Mouse (Mus musculus) MEL (cell line): ENCODE data around the gene Zbtb20. TPM values are rescaled to one million over a fixed set of nuclear protein-coding genes. Genes with fewer than 3 reads are reported as not detected.

ENCODE experiments used
- DNase-seq: peaks from one replicate; pipeline ENCODE4 v3.0.0; 2011; ENCODE audit warnings: low read depth, low spot score
- H3K27ac ChIP-seq: 2 replicates; pipeline ENCODE4 v1.5.1; 2012; ENCODE audit warnings: low read depth, mild to moderate bottlenecking, control low read depth, low read length, moderate library complexity; ENCODE audit not compliant: control insufficient read depth
- H3K27me3 ChIP-seq, 2 experiments: fragments of 150-350 bp in 1 of 2; sonication (generic) in 1 of 2; 2 replicates each; pipeline ENCODE4 v1.6.1; 2012; ENCODE audit warnings: low read length in 2 of 2, mild to moderate bottlenecking in 2 of 2, improper control_type of control experiment in 1 of 2, moderate library complexity in 1 of 2; ENCODE audit not compliant: insufficient read depth in 2 of 2, control insufficient read depth in 1 of 2
- H3K36me3 ChIP-seq, 2 experiments: 2 replicates each; pipeline ENCODE4 v1.6.1; 2012 to 2014; ENCODE audit warnings: low read length in 2 of 2, improper control_type of control experiment in 1 of 2, inconsistent platforms in 1 of 2, mild to moderate bottlenecking in 1 of 2; ENCODE audit not compliant: insufficient read depth in 2 of 2, control insufficient read depth in 1 of 2
- H3K4me1 ChIP-seq, 2 experiments: fragments of 150-350 bp in 1 of 2; sonication (generic) in 1 of 2; 2 replicates each; pipeline ENCODE4 v1.6.1; 2012; ENCODE audit warnings: low read length in 2 of 2, improper control_type of control experiment in 1 of 2, mild to moderate bottlenecking in 1 of 2; ENCODE audit not compliant: insufficient read depth in 2 of 2, control insufficient read depth in 1 of 2
- H3K4me3 ChIP-seq, 2 experiments: fragments of 150-350 bp in 1 of 2; sonication (generic) in 1 of 2; 2 replicates each; pipeline ENCODE4 v1.5.1; 2012; ENCODE audit warnings: low read depth in 2 of 2, low read length in 2 of 2, mild to moderate bottlenecking in 2 of 2, moderate library complexity in 2 of 2, control low read depth in 1 of 2, improper control_type of control experiment in 1 of 2; ENCODE audit not compliant: control insufficient read depth in 1 of 2, insufficient read depth in 1 of 2
- H3K79me2 ChIP-seq: 2 replicates; pipeline ENCODE4 v1.6.1; 2012; ENCODE audit warnings: mild to moderate bottlenecking, low read length, moderate library complexity; ENCODE audit not compliant: control insufficient read depth, poor library complexity, insufficient read depth
- H3K9ac ChIP-seq: 2 replicates; pipeline ENCODE4 v1.6.1; 2012; ENCODE audit warnings: low read depth, mild to moderate bottlenecking, control low read depth, low read length, moderate library complexity; ENCODE audit not compliant: control insufficient read depth, poor library complexity, severe bottlenecking
- H3K9me3 ChIP-seq: fragments of 150-350 bp; sonication (generic); replicated peaks from 2 replicates; pipeline ENCODE4 v1.6.1; 2012; ENCODE audit warnings: mild to moderate bottlenecking, low read length, improper control_type of control experiment, moderate library complexity; ENCODE audit not compliant: insufficient read depth
- BHLHE40 ChIP-seq: IDR thresholded peaks from 2 replicates; pipeline ENCODE4 v1.6.1; 2012; ENCODE audit warnings: low read depth, mild to moderate bottlenecking, inconsistent platforms, low read length, improper control_type of control experiment, borderline replicate concordance
- CTCF ChIP-seq, 3 experiments: IDR thresholded peaks in 2 of 3; conservative IDR thresholded peaks in 1 of 3; 2 replicates each; pipeline ENCODE4 v1.5.1; 2011 to 2012; ENCODE audit warnings: low read length in 3 of 3, low read depth in 2 of 3, mild to moderate bottlenecking in 2 of 3, improper control_type of control experiment in 1 of 3, inconsistent platforms in 1 of 3, mixed read lengths in 1 of 3, moderate library complexity in 1 of 3; ENCODE audit not compliant: control insufficient read depth in 1 of 3, insufficient read depth in 1 of 3, poor library complexity in 1 of 3, severe bottlenecking in 1 of 3
- E2F4 ChIP-seq: IDR thresholded peaks from 2 replicates; pipeline ENCODE4 v1.6.1; 2011; ENCODE audit warnings: low read depth, low read length, improper control_type of control experiment, borderline replicate concordance
- ELF1 ChIP-seq: IDR thresholded peaks from 2 replicates; pipeline ENCODE4 v1.6.1; 2014; ENCODE audit warnings: low read depth, mild to moderate bottlenecking, inconsistent platforms, low read length, improper control_type of control experiment, moderate library complexity
- EP300 ChIP-seq, 2 experiments: IDR thresholded peaks; 2 replicates each; pipeline ENCODE4 v1.6.1; 2011; ENCODE audit warnings: improper control_type of control experiment in 2 of 2, low read length in 2 of 2, low read depth in 1 of 2, mild to moderate bottlenecking in 1 of 2
- ETS1 ChIP-seq: IDR thresholded peaks from 2 replicates; pipeline ENCODE4 v1.6.1; 2012; ENCODE audit warnings: low read depth, mild to moderate bottlenecking, inconsistent platforms, low read length, improper control_type of control experiment, moderate library complexity
- GATA1 ChIP-seq: IDR thresholded peaks from 2 replicates; pipeline ENCODE4 v1.6.1; 2011; ENCODE audit warnings: low read depth, low read length, improper control_type of control experiment
- JUND ChIP-seq: IDR thresholded peaks from 2 replicates; pipeline ENCODE4 v1.6.1; 2011; ENCODE audit warnings: low read depth, mild to moderate bottlenecking, improper control_type of control experiment, low read length
- KAT2A ChIP-seq: conservative IDR thresholded peaks from 2 replicates; pipeline ENCODE4 v1.6.1; 2012; ENCODE audit warnings: low read depth, low read length, improper control_type of control experiment, inconsistent platforms
- MAX ChIP-seq: IDR thresholded peaks from 2 replicates; pipeline ENCODE4 v1.6.1; 2011; ENCODE audit warnings: low read length, improper control_type of control experiment
- MEF2A ChIP-seq: IDR thresholded peaks from 2 replicates; pipeline ENCODE4 v1.6.1; 2014; ENCODE audit warnings: low read depth, mild to moderate bottlenecking, inconsistent platforms, low read length, improper control_type of control experiment; ENCODE audit not compliant: poor library complexity, insufficient replicate concordance, severe bottlenecking; ENCODE audit errors: extremely low read depth
- MXI1 ChIP-seq: IDR thresholded peaks from 2 replicates; pipeline ENCODE4 v1.6.1; 2011; ENCODE audit warnings: mild to moderate bottlenecking, low read depth, low read length, improper control_type of control experiment
- MYB ChIP-seq: IDR thresholded peaks from 2 replicates; pipeline ENCODE4 v1.6.1; 2011; ENCODE audit warnings: mild to moderate bottlenecking, low read depth, low read length, improper control_type of control experiment
- NELFE ChIP-seq: IDR thresholded peaks from 2 replicates; pipeline ENCODE4 v1.6.1; 2011; ENCODE audit warnings: low read depth, low read length, improper control_type of control experiment
- NRF1 ChIP-seq: IDR thresholded peaks from 2 replicates; pipeline ENCODE4 v1.6.1; 2014; ENCODE audit warnings: low read depth, mild to moderate bottlenecking, inconsistent platforms, low read length, improper control_type of control experiment, moderate library complexity; ENCODE audit not compliant: poor library complexity, insufficient read depth, severe bottlenecking
- POLR2AphosphoS2 ChIP-seq: IDR thresholded peaks from 2 replicates; pipeline ENCODE4 v1.6.1; 2011; ENCODE audit warnings: low read length, improper control_type of control experiment
- POLR2AphosphoS5 ChIP-seq: IDR thresholded peaks from 2 replicates; pipeline ENCODE4 v1.6.1; 2012; ENCODE audit warnings: low read depth, borderline replicate concordance, mild to moderate bottlenecking, inconsistent platforms, low read length, moderate library complexity, mixed read lengths
- RCOR1 ChIP-seq: IDR thresholded peaks from 2 replicates; pipeline ENCODE4 v1.6.1; 2012; ENCODE audit warnings: low read depth, mild to moderate bottlenecking, inconsistent platforms, low read length, improper control_type of control experiment
- SIN3A ChIP-seq: IDR thresholded peaks from 2 replicates; pipeline ENCODE4 v1.6.1; 2012; ENCODE audit warnings: low read length, improper control_type of control experiment, inconsistent platforms
- SMC3 ChIP-seq: IDR thresholded peaks from 2 replicates; pipeline ENCODE4 v1.6.1; 2011; ENCODE audit warnings: low read depth, low read length, improper control_type of control experiment
- TAL1 ChIP-seq: IDR thresholded peaks from 2 replicates; pipeline ENCODE4 v1.6.1; 2012; ENCODE audit warnings: mild to moderate bottlenecking, inconsistent platforms, low read length, moderate library complexity, mixed read lengths
- TBP ChIP-seq: IDR thresholded peaks from 2 replicates; pipeline ENCODE4 v1.8.0; 2011; ENCODE audit warnings: low read depth, low read length, improper control_type of control experiment
- TCF12 ChIP-seq: IDR thresholded peaks from 2 replicates; pipeline ENCODE4 v1.6.1; 2014; ENCODE audit warnings: low read depth, mild to moderate bottlenecking, inconsistent platforms, low read length, improper control_type of control experiment, moderate library complexity
- UBTF ChIP-seq: IDR thresholded peaks from 2 replicates; pipeline ENCODE4 v1.6.1; 2012; ENCODE audit warnings: low read depth, mild to moderate bottlenecking, inconsistent platforms, low read length, improper control_type of control experiment, moderate library complexity, borderline replicate concordance; ENCODE audit not compliant: insufficient read depth
- USF1 ChIP-seq: IDR thresholded peaks from 2 replicates; pipeline ENCODE4 v1.6.1; 2014; ENCODE audit warnings: low read depth, mild to moderate bottlenecking, inconsistent platforms, low read length, improper control_type of control experiment, moderate library complexity
- ZC3H11A ChIP-seq: IDR thresholded peaks from 2 replicates; pipeline ENCODE4 v1.6.1; 2012; ENCODE audit warnings: low read depth, mild to moderate bottlenecking, inconsistent platforms, low read length, improper control_type of control experiment
- polyA plus RNA-seq, 2 experiments: library from polyadenylated mRNA; stranded (reverse) in 1 of 2; unstranded in 1 of 2; fragments of >175 nt in 1 of 2; fragments of >200 nt in 1 of 2; gene quantifications; 2 replicates each; pipeline versions ENCODE4 v1.2.1 to v1.2.4; 2012; ENCODE audit warnings: low replicate concordance in 2 of 2, low read depth in 1 of 2; ENCODE audit not compliant: insufficient read length in 2 of 2, insufficient read depth in 1 of 2, missing spikeins in 1 of 2
- total RNA-seq: library from RNA; depleted of rRNA; stranded (reverse); fragments of 300-350 nt; gene quantifications from 2 replicates; pipeline ENCODE4 v1.2.3, GENCODE M21; 2012

The Zbtb20 gene
- total and polyA plus RNA-seq, 3 experiments = 0.17 to 0.27 TPM; not detected in 1

DNA sequence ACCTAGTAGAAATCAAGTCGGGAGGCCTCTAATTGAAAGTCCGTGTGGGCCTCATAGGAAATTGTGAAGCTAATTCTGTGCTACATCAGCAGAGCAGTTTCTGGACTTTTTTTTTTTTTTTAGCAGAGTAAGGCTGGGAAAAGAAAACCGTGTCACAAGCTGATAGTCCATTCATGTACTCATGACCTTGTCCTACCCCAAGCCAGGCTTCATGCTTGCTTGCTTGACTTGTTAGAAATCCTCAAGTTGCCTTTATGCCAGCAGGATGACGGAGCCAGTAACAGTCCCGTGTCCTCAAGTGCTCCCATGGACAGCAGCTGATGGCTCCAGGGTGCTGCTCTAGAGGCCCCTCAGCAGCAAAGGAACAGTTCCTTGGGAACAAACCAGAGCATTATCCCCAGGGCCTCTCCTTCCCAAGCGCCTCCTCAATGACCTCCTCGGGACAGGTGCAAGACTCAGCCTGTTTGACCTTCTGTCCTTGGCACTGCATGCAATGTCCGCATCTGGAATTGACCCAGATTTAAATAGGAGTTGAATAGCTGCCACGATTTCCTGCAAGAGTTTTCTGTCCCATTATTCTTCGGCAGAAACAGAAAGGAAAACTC lies 588.9 kb downstream of the Zbtb20 start:
- Histone ChIP-seq H3K9me3 (no peaks in the 10 kb centered on the region), H3K4me3 (no peak overlapping the region), H3K9ac (no peak overlapping the region)
- TF ChIP-seq KAT2A (no peak), MYB (no peak), E2F4 (no peak), MAX (no peak), TBP (no peak), SIN3A (no peak), RCOR1 (no peak), ELF1 (no peak), ZC3H11A (no peak), CTCF (IDR thresholded peaks at IDR 0.05 in 2 of 3, conservative IDR thresholded peaks at IDR 0.05 in 1 of 3; ENCODE audit: control insufficient read depth in 1 of 3, insufficient read depth in 1 of 3, low read depth in 2 of 3, low read length in 3 of 3, poor library complexity in 1 of 3, severe bottlenecking in 1 of 3) (no peak), POLR2AphosphoS5 (no peak), USF1 (no peak)
- TF ChIP-seq, all 39 proteins: peak for 0
- DNase-seq = no peak
- no peaks in the 10 kb centered on the region for H3K79me2 ChIP-seq
- H3K27me3 ChIP-seq = peaks cover 4 to 9% of the 10 kb centered on the region in 2 experiments
- H3K4me1 ChIP-seq = no peaks in the 10 kb centered on the region
- no peak overlapping the region for H3K27ac ChIP-seq
- no peaks in the 10 kb centered on the region for H3K36me3 ChIP-seq

DNA sequence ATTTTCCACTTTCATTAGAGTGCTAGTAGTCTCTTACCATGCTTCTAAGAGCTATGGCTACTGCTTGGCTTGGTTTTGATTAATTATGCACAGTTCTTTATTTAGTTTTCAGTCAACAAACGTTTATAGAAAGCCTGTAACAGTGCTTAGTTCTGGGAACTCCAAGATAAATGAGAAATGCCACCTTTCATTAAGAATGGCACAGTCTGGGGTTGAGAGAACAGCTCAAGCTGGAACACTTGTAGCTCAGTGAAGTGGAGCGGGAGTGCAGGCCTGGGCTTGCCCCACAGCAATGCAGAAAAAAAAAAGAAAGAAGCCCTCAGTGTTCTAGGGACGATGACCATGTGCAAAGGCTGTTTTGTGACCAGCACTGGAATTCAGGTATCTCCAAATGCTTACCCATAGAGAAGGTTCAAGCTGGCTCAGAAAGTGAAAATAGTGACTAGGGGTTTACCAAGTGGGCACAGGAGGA lies 589.7 kb downstream of the Zbtb20 start:
- TF ChIP-seq TAL1 (no peak), JUND (no peak), NELFE (no peak), TCF12 (no peak), SIN3A (no peak), GATA1 (no peak), EP300 (IDR thresholded peaks at IDR 0.05; ENCODE audit: low read depth in 1 of 2, low read length in 2 of 2) (no peak), ETS1 (no peak), USF1 (no peak), E2F4 (no peak), SMC3 (no peak), MXI1 (no peak), UBTF (no peak), CTCF (IDR thresholded peaks at IDR 0.05 in 2 of 3, conservative IDR thresholded peaks at IDR 0.05 in 1 of 3; ENCODE audit: control insufficient read depth in 1 of 3, insufficient read depth in 1 of 3, low read depth in 2 of 3, low read length in 3 of 3, poor library complexity in 1 of 3, severe bottlenecking in 1 of 3) (no peak), POLR2AphosphoS5 (no peak), MEF2A (no peak), BHLHE40 (no peak), POLR2AphosphoS2 (no peak), NRF1 (no peak)
- H3K9ac ChIP-seq = no peak overlapping the region
- H3K27ac ChIP-seq = no peak overlapping the region
- peaks cover 5 to 10% of the 10 kb centered on the region in 2 experiments for H3K27me3 ChIP-seq
- H3K36me3 ChIP-seq = no peaks in the 10 kb centered on the region
- H3K4me3 ChIP-seq = no peak overlapping the region
- no peaks in the 10 kb centered on the region for H3K9me3 ChIP-seq
- H3K79me2 ChIP-seq = no peaks in the 10 kb centered on the region
- H3K4me1 ChIP-seq = no peaks in the 10 kb centered on the region
- DNase-seq = no peak
